Mouse (Mus musculus) intestine, embryonic 16.5 days (tissue): ENCODE results near the gene Usp12. TPM values are rescaled to one million over a fixed set of nuclear protein-coding genes. Genes with fewer than 3 reads are reported as not detected.

ENCODE experiments used
- ATAC-seq: fragments of 200-750 bp; cut with Nextera tagmentation; 2 replicates; pipeline ENCODE4 v1.8.0; 2017; ENCODE audit warnings: moderate TSS enrichment, moderate library complexity
- H3K27ac ChIP-seq: fragments of 300-500 bp; sonication (generic); 2 replicates; pipeline ENCODE4 v1.5.1; 2014; ENCODE audit warnings: mild to moderate bottlenecking, low read length
- H3K27me3 ChIP-seq: fragments of 300-500 bp; sonication (generic); replicated peaks from 2 replicates; pipeline ENCODE4 v1.6.1; 2014; ENCODE audit warnings: low read length, control low read depth, mixed read lengths; ENCODE audit not compliant: control insufficient read depth, insufficient read depth
- H3K36me3 ChIP-seq: fragments of 300-500 bp; sonication (generic); 2 replicates; pipeline ENCODE4 v1.6.1; 2014; ENCODE audit warnings: low read length, control low read depth; ENCODE audit not compliant: control insufficient read depth, insufficient read depth
- H3K4me1 ChIP-seq: fragments of 300-500 bp; sonication (generic); 2 replicates; pipeline ENCODE4 v1.6.1; 2014; ENCODE audit warnings: low read length, control low read depth, mixed read lengths; ENCODE audit not compliant: control insufficient read depth, insufficient read depth
- H3K4me2 ChIP-seq: fragments of 300-500 bp; sonication (generic); 2 replicates; pipeline ENCODE4 v1.6.1; 2014; ENCODE audit warnings: low read depth, low read length, control low read depth
- H3K4me3 ChIP-seq: fragments of 300-500 bp; sonication (generic); 2 replicates; pipeline ENCODE4 v1.5.1; 2014; ENCODE audit warnings: mild to moderate bottlenecking, low read length
- H3K9ac ChIP-seq: fragments of 300-500 bp; sonication (generic); 2 replicates; pipeline ENCODE4 v1.6.1; 2014; ENCODE audit warnings: low read depth, low read length
- H3K9me3 ChIP-seq: fragments of 300-500 bp; sonication (generic); 2 replicates; pipeline ENCODE4 v1.6.1; 2016; ENCODE audit warnings: low read length, control low read depth; ENCODE audit not compliant: control insufficient read depth
- WGBS: fragments of 180-500 bp; shearing (Covaris S2); extraction: QIAGEN DNeasy Blood & Tissue Kit; methylation state at CpG from one replicate; pipeline ENCODE4 v1.1.7; 2014; 5-methylcytosine and 5-hydroxymethylcytosine counted together
- polyA plus RNA-seq: library from polyadenylated mRNA; unstranded; fragments of >200 nt; fragmentation: Nextera tagmentation; extraction: Ambion mirVana; gene quantifications from 2 replicates; pipeline ENCODE4 v1.2.1, GENCODE M21; 2015

Gene Usp12
- polyA plus RNA-seq, 1 experiment from 2014 or later: 26.7 TPM

DNA sequence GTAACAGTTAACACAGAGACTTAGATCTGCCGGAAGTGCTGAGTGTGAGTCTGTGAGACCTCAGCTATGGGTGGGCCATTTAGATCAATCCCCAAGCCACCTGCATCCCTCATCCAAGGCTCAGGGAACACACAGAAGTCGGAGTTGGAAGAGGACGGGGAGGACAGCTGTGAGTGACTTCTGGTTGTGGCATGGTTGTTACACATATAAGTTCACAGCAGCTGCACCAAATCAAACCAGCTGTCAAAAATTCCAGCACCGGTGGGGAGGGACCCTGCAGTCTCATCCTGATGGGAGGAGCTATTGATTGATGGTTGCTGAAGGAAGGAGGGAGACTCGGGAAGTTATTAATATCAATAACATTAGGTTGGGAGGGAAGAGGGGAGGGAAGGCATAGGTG, 99.3 kb downstream of the Usp12 start:
- Histone ChIP-seq H3K36me3 (no peaks in the 10 kb centered on the region), H3K4me2 (no peak overlapping the region), H3K9me3 (no peaks in the 10 kb centered on the region), H3K27ac (no peak overlapping the region), H3K4me3 (no peak overlapping the region), H3K27me3 (no peaks in the 10 kb centered on the region), H3K4me1 (peaks cover 25% of the 10 kb centered on the region), H3K9ac (no peak overlapping the region)
- 52% methylated on average over 5 of the region's 5 CpGs for WGBS
- ATAC-seq: no peak

GRCm38 (mm10) chr5:146692976-146693361, 101.8 kb downstream of the Usp12 start:
- Histone ChIP-seq H3K4me3 (no peak overlapping the region; the same call in 1 of the 2 replicates), H3K9ac (peak overlapping the region; percentile 53; the same call in 1 of the 2 replicates), H3K27me3 (no peaks in the 10 kb centered on the region), H3K4me1 (peaks cover 36% of the 10 kb centered on the region), H3K4me2 (peak overlapping the region; percentile 47; the same call in 1 of the 2 replicates), H3K27ac (peak overlapping the region; percentile 89), H3K9me3 (no peaks in the 10 kb centered on the region), H3K36me3 (no peaks in the 10 kb centered on the region)
- ATAC-seq: peak; percentile 79
- 44% methylated on average over 5 of the region's 5 CpGs for WGBS

- H3K27me3 ChIP-seq: no peaks in the 10 kb centered on the region
- H3K9ac ChIP-seq: peak overlapping the region; percentile 53
- peak overlapping the region; percentile 21 for H3K4me3 ChIP-seq
- H3K27ac ChIP-seq: peak overlapping the region; percentile 89
- H3K4me2 ChIP-seq: peak overlapping the region; percentile 47
- no peaks in the 10 kb centered on the region for H3K36me3 ChIP-seq
- peak; percentile 86 for ATAC-seq
- WGBS: 8% methylated on average over 7 of the region's 7 CpGs
- H3K9me3 ChIP-seq: no peaks in the 10 kb centered on the region
- H3K4me1 ChIP-seq: peaks cover 36% of the 10 kb centered on the region
Measured at GRCm38 (mm10) chr5:146692361-146692975, 102.3 kb downstream of the Usp12 start.

DNA sequence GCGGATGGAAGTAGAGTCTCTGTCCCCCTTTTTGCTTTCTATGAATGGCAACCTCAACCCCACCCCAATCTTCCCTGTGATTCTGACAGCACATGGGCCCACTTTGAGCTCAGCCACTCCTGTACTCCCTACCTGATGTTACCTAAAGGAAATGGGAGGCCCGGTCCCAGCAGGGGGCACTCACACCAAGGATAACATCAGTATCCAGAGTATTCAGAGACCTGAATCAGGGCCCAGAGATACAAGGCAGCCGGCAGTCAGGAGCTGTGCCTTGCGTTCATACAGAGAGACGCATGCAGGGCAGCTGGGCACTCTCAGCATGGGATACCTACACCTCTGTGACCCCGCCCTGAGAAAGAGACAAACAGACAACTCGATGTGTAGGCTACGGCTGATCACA, 103.1 kb downstream of the Usp12 start:
- Histone ChIP-seq H3K36me3 (no peaks in the 10 kb centered on the region), H3K4me2 (peak overlapping the region; percentile 47), H3K9me3 (no peaks in the 10 kb centered on the region), H3K4me1 (peaks cover 41% of the 10 kb centered on the region), H3K4me3 (peak overlapping the region; percentile 21), H3K27ac (peak overlapping the region; percentile 89), H3K9ac (peak overlapping the region; percentile 53), H3K27me3 (no peaks in the 10 kb centered on the region)
- 49% methylated on average over 8 of the region's 8 CpGs for WGBS
- peak; percentile 38 for ATAC-seq

DNA sequence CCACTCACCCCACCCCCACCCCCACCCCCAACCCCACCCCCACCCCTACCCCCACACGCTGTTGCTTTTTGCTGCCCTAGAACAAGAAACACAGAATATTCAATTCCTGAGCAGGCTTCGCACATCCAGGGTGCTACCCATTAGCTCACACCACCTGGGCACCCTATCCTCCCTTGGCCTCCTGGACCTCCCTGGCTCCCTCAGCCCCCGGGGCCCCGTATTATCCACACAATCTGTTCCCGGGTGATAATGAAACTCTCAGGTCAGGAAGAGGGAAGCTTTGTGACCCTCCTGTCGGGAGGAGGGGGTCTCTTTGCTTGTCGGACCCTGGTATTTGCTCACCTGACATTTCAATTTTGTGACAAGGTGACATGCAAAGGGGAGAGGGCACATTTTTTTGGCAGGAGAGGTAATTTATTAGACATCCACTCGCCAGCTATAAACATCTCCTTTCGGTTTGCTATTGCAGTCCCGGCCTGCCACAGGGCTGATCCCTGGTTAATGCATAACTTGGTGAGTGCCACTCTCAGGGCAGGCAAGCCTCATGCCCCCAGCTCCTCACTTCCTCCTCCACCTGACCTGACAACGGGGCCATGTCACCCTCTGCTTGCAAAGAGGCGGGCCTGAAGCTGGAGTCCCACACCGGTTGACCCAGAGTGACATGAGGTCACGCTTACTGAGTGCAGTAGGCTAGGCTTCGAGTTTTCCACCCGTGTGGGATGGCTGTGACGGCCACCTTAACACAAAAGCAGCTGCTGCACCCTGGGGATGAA, 107.1 kb downstream of the Usp12 start:
- Histone ChIP-seq H3K9me3 (no peaks in the 10 kb centered on the region), H3K36me3 (no peaks in the 10 kb centered on the region), H3K9ac (peak overlapping the region; percentile 57; the same call in 1 of the 2 replicates), H3K27me3 (no peaks in the 10 kb centered on the region), H3K4me2 (peak overlapping the region; percentile 33), H3K4me3 (peak overlapping the region; percentile 30), H3K27ac (peak overlapping the region; percentile 82), H3K4me1 (peaks cover 57% of the 10 kb centered on the region)
- WGBS: 30% methylated on average over 17 of the region's 17 CpGs
- peak; percentile 83 for ATAC-seq

- H3K27ac ChIP-seq: peak overlapping the region; percentile 54
- H3K4me2 ChIP-seq: peak overlapping the region; percentile 33
- no peaks in the 10 kb centered on the region for H3K9me3 ChIP-seq
- H3K9ac ChIP-seq: peak overlapping the region; percentile 57
- peaks cover 49% of the 10 kb centered on the region for H3K4me1 ChIP-seq
- 68% methylated on average over 12 of the region's 12 CpGs for WGBS
- H3K4me3 ChIP-seq: peak overlapping the region; percentile 26
- no peaks in the 10 kb centered on the region for H3K36me3 ChIP-seq
- H3K27me3 ChIP-seq: no peaks in the 10 kb centered on the region
- ATAC-seq: no peak
Measured at GRCm38 (mm10) chr5:146686954-146687353, 107.9 kb downstream of the Usp12 start.

Other genes starting within 250 kb of the Usp12 start
- gene Gm3415, start 238.9 kb downstream of the Usp12 start, polyA plus RNA-seq: not detected in 2 replicates
- gene Gpr12, start 209.8 kb downstream of the Usp12 start, polyA plus RNA-seq: not detected in 2 replicates
- 455 and 503 TPM in 2 replicates for gene Rpl21, start 37.9 kb upstream of the Usp12 start, polyA plus RNA-seq
- gene Rasl11a, start 50.1 kb upstream of the Usp12 start, polyA plus RNA-seq: 26.5 and 28.3 TPM in 2 replicates
- gene Gtf3a, start 153.7 kb upstream of the Usp12 start, polyA plus RNA-seq: 127 and 136 TPM in 2 replicates
- gene Mtif3, start 168.8 kb upstream of the Usp12 start, polyA plus RNA-seq: 28.8 and 31.1 TPM in 2 replicates